Mouse (Mus musculus): ENCODE data around the gene Ciz1.

GRCm38 (mm10) chr2:32316887-32317656, 35.1 kb upstream of the Ciz1 start:
- TF ChIP-seq CTCF (IDR thresholded peaks at IDR 0.05; ENCODE audit: low read depth) (no peak), EP300 (IDR thresholded peaks at IDR 0.05; ENCODE audit: low read depth) (no peak)
